Mouse (Mus musculus): Measurements from ENCODE around the gene Mrps26.
"Not testable (repeated sequence)": the region's sequence is repeated elsewhere in the genome, so short reads cannot be mapped to it uniquely, and the experiment has no call there.

Mrps26 gene

GRCm38 (mm10) chr2:130563212-130564055 lies at the start of gene Mrps26:
TSS of gene Mrps26 (plus strand) at chr2:130563742.
- peak; percentile 75 to 83 for DNase-seq (ENCODE audit: low spot score in 2 of 2)

GRCm38 (mm10) chr2:130513907-130514306 lies 49.6 kb upstream of the Mrps26 start:
- DNase-seq (ENCODE audit: low spot score in 2 of 2) = no peak

GRCm38 (mm10) chr2:130515791-130516190 lies 47.8 kb upstream of the Mrps26 start:
- DNase-seq (ENCODE audit: low spot score in 2 of 2) = no peak

- no peak for DNase-seq (ENCODE audit: low spot score in 2 of 2)
Observed at GRCm38 (mm10) chr2:130521927-130522326, 41.6 kb upstream of the Mrps26 start.

- DNase-seq (ENCODE audit: low spot score in 2 of 2) = not testable (repeated sequence)
Observed at GRCm38 (mm10) chr2:130525480-130525879, 38.1 kb upstream of the Mrps26 start.

- no peak for DNase-seq (ENCODE audit: low spot score in 2 of 2)
Observed at GRCm38 (mm10) chr2:130528457-130528856, 35.1 kb upstream of the Mrps26 start.

- DNase-seq (ENCODE audit: low spot score in 2 of 2) = no peak
Observed at GRCm38 (mm10) chr2:130529290-130529689, 34.3 kb upstream of the Mrps26 start.

- DNase-seq (ENCODE audit: low spot score in 2 of 2) = no peak
Observed at GRCm38 (mm10) chr2:130529925-130530324, 33.6 kb upstream of the Mrps26 start.

- no peak for DNase-seq (ENCODE audit: low spot score in 2 of 2)
Observed at GRCm38 (mm10) chr2:130532201-130532600, 31.3 kb upstream of the Mrps26 start.

- DNase-seq (ENCODE audit: low spot score in 2 of 2) = no peak
Observed at GRCm38 (mm10) chr2:130535017-130535416, 28.5 kb upstream of the Mrps26 start.

GRCm38 (mm10) chr2:130536890-130537289 lies 26.7 kb upstream of the Mrps26 start:
- no peak for DNase-seq (ENCODE audit: low spot score in 2 of 2)

GRCm38 (mm10) chr2:130538876-130539546 lies 24.5 kb upstream of the Mrps26 start:
- DNase-seq (ENCODE audit: low spot score in 2 of 2) = no peak

GRCm38 (mm10) chr2:130540266-130540665 lies 23.3 kb upstream of the Mrps26 start:
- DNase-seq (ENCODE audit: low spot score in 2 of 2) = no peak

- DNase-seq (ENCODE audit: low spot score in 2 of 2) = no peak
Observed at GRCm38 (mm10) chr2:130546957-130547356, 16.6 kb upstream of the Mrps26 start.

GRCm38 (mm10) chr2:130554841-130555240 lies 8.7 kb upstream of the Mrps26 start:
- DNase-seq (ENCODE audit: low spot score in 2 of 2) = no peak

- DNase-seq (ENCODE audit: low spot score in 2 of 2) = no peak
Observed at GRCm38 (mm10) chr2:130556292-130556691, 7.2 kb upstream of the Mrps26 start.

- no peak for DNase-seq (ENCODE audit: low spot score in 2 of 2)
Observed at GRCm38 (mm10) chr2:130557462-130557861, 6.1 kb upstream of the Mrps26 start.

GRCm38 (mm10) chr2:130558015-130558414 lies 5.5 kb upstream of the Mrps26 start:
- DNase-seq (ENCODE audit: low spot score in 2 of 2) = no peak

GRCm38 (mm10) chr2:130564063-130564462 lies 521 bp downstream of the Mrps26 start:
- peak in 1 of 2 experiments; percentile 14 for DNase-seq (ENCODE audit: low spot score in 2 of 2)

- no peak for DNase-seq (ENCODE audit: low spot score in 2 of 2)
Observed at GRCm38 (mm10) chr2:130564983-130565382, 1.4 kb downstream of the Mrps26 start.

GRCm38 (mm10) chr2:130568921-130569320 lies 5.4 kb downstream of the Mrps26 start:
- no peak for DNase-seq (ENCODE audit: low spot score in 2 of 2)

GRCm38 (mm10) chr2:130569926-130570325 lies 6.4 kb downstream of the Mrps26 start:
- DNase-seq (ENCODE audit: low spot score in 2 of 2) = no peak

GRCm38 (mm10) chr2:130574960-130575359 lies 11.4 kb downstream of the Mrps26 start:
- DNase-seq (ENCODE audit: low spot score in 2 of 2) = no peak

Data from spleen, postnatal 14 days (tissue).